Mouse (Mus musculus) spleen, adult 2 months (tissue): ENCODE results near the gene Polk.

Source experiments
- CTCF ChIP-seq: fragments of 200-500 bp; IDR thresholded peaks from 2 replicates; pipeline ENCODE4 v1.5.1; 2011; ENCODE audit warnings: mild to moderate bottlenecking, inconsistent platforms; ENCODE audit not compliant: insufficient read depth, insufficient read length, insufficient replicate concordance; ENCODE audit errors: extremely low read depth
- POLR2A ChIP-seq: fragments of 200-500 bp; IDR thresholded peaks from 2 replicates; pipeline ENCODE4 v1.6.1; 2011; ENCODE audit warnings: low read depth, low read length, inconsistent platforms

GRCm38 (mm10) chr13:96579979-96580378 lies 37.6 kb upstream of the Polk start:
- no peak for TF ChIP-seq POLR2A
- TF ChIP-seq CTCF = no peak
